Mouse (Mus musculus) CH12.LX (cell line): Measurements from ENCODE around the gene Platr25.
"Not testable (repeated sequence)": the region's sequence is repeated elsewhere in the genome, so short reads cannot be mapped to it uniquely, and the experiment has no call there.

ENCODE experiments used
- CTCF ChIP-seq, 2 experiments: IDR thresholded peaks in 1 of 2; conservative IDR thresholded peaks in 1 of 2; 2 replicates each; pipeline ENCODE4 v1.5.1; 2011 to 2012; ENCODE audit warnings: low read depth in 2 of 2, low read length in 2 of 2, improper control_type of control experiment in 1 of 2, inconsistent platforms in 1 of 2, mild to moderate bottlenecking in 1 of 2, moderate library complexity in 1 of 2
- E2F4 ChIP-seq: IDR thresholded peaks from 2 replicates; pipeline ENCODE4 v1.6.1; 2011; ENCODE audit warnings: low read depth, low read length, improper control_type of control experiment; ENCODE audit not compliant: insufficient replicate concordance
- JUND ChIP-seq: conservative IDR thresholded peaks from 2 replicates; pipeline ENCODE4 v1.6.1; 2011; ENCODE audit warnings: low read depth, low read length, improper control_type of control experiment
- MAZ ChIP-seq: IDR thresholded peaks from 2 replicates; pipeline ENCODE4 v1.6.1; 2012; ENCODE audit warnings: low read depth, mild to moderate bottlenecking, inconsistent platforms, low read length, improper control_type of control experiment, moderate library complexity
- POLR2A ChIP-seq: IDR thresholded peaks from 2 replicates; pipeline ENCODE4 v1.6.1; 2011; ENCODE audit warnings: low read depth, mild to moderate bottlenecking, improper control_type of control experiment, low read length
- POLR2AphosphoS2 ChIP-seq: IDR thresholded peaks from 2 replicates; pipeline ENCODE4 v1.6.1; 2011; ENCODE audit warnings: low read depth, low read length, improper control_type of control experiment
- TBP ChIP-seq: conservative IDR thresholded peaks from 2 replicates; pipeline ENCODE4 v1.6.1; 2011; ENCODE audit warnings: low read depth, low read length, improper control_type of control experiment

DNA sequence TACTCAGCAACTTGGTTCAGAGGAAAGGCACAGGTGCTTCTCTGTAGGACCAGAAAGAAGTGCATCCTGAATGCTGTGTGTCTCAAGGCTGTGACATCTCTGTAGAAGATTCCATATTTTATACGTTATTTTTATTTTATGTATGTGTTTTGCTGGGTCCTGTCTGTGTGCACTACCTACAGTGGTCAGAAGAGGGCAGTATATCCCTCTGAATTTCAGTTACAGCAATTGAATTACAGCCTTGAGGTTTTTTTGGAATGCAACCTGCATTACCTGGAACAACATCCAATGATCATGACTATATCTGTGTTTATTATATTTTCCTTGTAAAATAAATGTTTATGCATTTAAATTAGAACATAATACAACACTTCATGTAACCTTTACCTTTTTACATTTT is 133.4 kb downstream of the Platr25 start:
- peak; percentile 55 to 75 for TF ChIP-seq CTCF (conservative IDR thresholded peaks at IDR 0.05 in 1 of 2, IDR thresholded peaks at IDR 0.05 in 1 of 2; ENCODE audit: low read depth in 2 of 2, low read length in 2 of 2)
- TF ChIP-seq TBP, JUND, POLR2A, MAZ, E2F4, POLR2AphosphoS2: not testable (repeated sequence)
